In genomic region chr9:32503995-32504451, GRCm38 (mm10) we compare ENCODE assay signal across 9 mouse cellular contexts. TPM values are rescaled to one million over a fixed set of nuclear protein-coding genes. Genes with fewer than 3 reads are reported as not detected.
DNase-seq lines count a peak whose midpoint lies in the region; ATAC-seq and TF ChIP-seq lines count a peak whose summit lies in the region.
"Had no signal": no experiment of that assay in that cellular context is flagged by ENCODE, and none has a peak within 500 bp of the region (broad histone marks: within the 10 kb centered on the region; RNA-seq: fewer than 3 reads in every experiment).

No protein-coding gene starts in this region.

- no peaks in the 10 kb centered on the region for H3K27me3 ChIP-seq in lung, embryonic 14.5 days (ENCODE audit: insufficient read depth, low read length)
- H3K27me3 ChIP-seq in liver, postnatal 0 days (ENCODE audit: insufficient read depth, low read length): no peaks in the 10 kb centered on the region
- H3K27me3 ChIP-seq: Patski had no signal

- no peak for TF ChIP-seq CTCF in lung, embryonic 14.5 days (IDR thresholded peaks at IDR 0.05; ENCODE audit: low read depth)
- TF ChIP-seq CTCF in liver, postnatal 0 days (IDR thresholded peaks at IDR 0.05; ENCODE audit: low read depth): no peak

- ATAC-seq in lung, embryonic 14.5 days (ENCODE audit: insufficient read depth): peak; percentile 32; the same call in 1 of the 2 replicates
- peak; percentile 55 for ATAC-seq in inflammation-experienced regulatory T-cells, adult 6 months
- peak; percentile 53 for ATAC-seq in liver, postnatal 0 days
- ATAC-seq: Patski had no signal

- no peaks in the 10 kb centered on the region for H3K36me3 ChIP-seq in lung, embryonic 14.5 days (ENCODE audit: insufficient read depth)
- no peaks in the 10 kb centered on the region for H3K36me3 ChIP-seq in liver, postnatal 0 days (replicated peaks; ENCODE audit: insufficient read depth, low read length)

- no peaks in the 10 kb centered on the region for H3K9me3 ChIP-seq in lung, embryonic 14.5 days (ENCODE audit: low read depth, low read length)
- no peaks in the 10 kb centered on the region for H3K9me3 ChIP-seq in liver, postnatal 0 days (ENCODE audit: low read length)

- H3K9ac ChIP-seq in lung, embryonic 14.5 days: no peak overlapping the region; the same call in 1 of the 2 replicates
- no peak overlapping the region for H3K9ac ChIP-seq in liver, postnatal 0 days (replicated peaks)

- H3K4me2 ChIP-seq in lung, embryonic 14.5 days: no peak overlapping the region
- no peak overlapping the region for H3K4me2 ChIP-seq in liver, postnatal 0 days (ENCODE audit: low read depth, low read length)

- WGBS in lung, embryonic 14.5 days: 38% methylated on average over 11 of the region's 11 CpGs
- WGBS in liver, postnatal 0 days (ENCODE audit: insufficient replicate concordance): 46% methylated on average over 11 of the region's 11 CpGs

- H3K27ac ChIP-seq in lung, embryonic 14.5 days (ENCODE audit: low read depth): peak overlapping the region; percentile 58; the same call in 1 of the 2 replicates
- H3K27ac ChIP-seq in liver, postnatal 0 days (ENCODE audit: low read depth): peak overlapping the region; percentile 63

- H3K4me1 ChIP-seq in lung, embryonic 14.5 days (ENCODE audit: insufficient read depth): peaks cover 23% of the 10 kb centered on the region
- peaks cover 52% of the 10 kb centered on the region for H3K4me1 ChIP-seq in liver, postnatal 0 days (ENCODE audit: insufficient read depth)

- no peak overlapping the region for H3K4me3 ChIP-seq in lung, embryonic 14.5 days (ENCODE audit: low read depth, low read length)
- no peak overlapping the region for H3K4me3 ChIP-seq in liver, postnatal 0 days (ENCODE audit: low read depth, low read length)

- peak; percentile 56 for DNase-seq in lung, embryonic 14.5 days
- no peak for DNase-seq in lung, postnatal 14 days
- peak; percentile 59 for DNase-seq in adrenal gland, postnatal 14 days
- no peak for DNase-seq in liver, postnatal 0 days
- no peak for DNase-seq in cerebellum, postnatal 36 days
- no peak for DNase-seq in left cerebral cortex, adult 8-10 months (ENCODE audit: low spot score in 2 of 2)
- no peak for DNase-seq in adipocyte (ENCODE audit: low spot score)

- peak; percentile 72 for TF ChIP-seq EP300 in liver, postnatal 0 days (IDR thresholded peaks at IDR 0.05; ENCODE audit: low read depth)

RNA-seq across cellular contexts. Expression of gene Fli1, which starts 38.6 kb away (rescaled TPM):
- 35.7 and 37.8 TPM in 2 replicates for polyA plus RNA-seq in lung, embryonic 14.5 days (2014; fragmentation: Nextera tagmentation; extraction: Ambion mirVana)
- 23.6 and 41.0 TPM in 2 replicates for total RNA-seq in adrenal gland, postnatal 14 days (2021)
- 100 to 1,000 TPM; 101 to 137 (median 110) TPM for polyA plus RNA-seq in inflammation-experienced regulatory T-cells, adult 6 months (2017; shearing (Covaris generic))
- 9.4 and 11.5 TPM in 2 replicates for polyA plus RNA-seq in liver, postnatal 0 days (2015; fragmentation: Nextera tagmentation; extraction: Ambion mirVana)
- 1 to 10 TPM; 4.2 to 7.7 (median 6.6) TPM for total RNA-seq in left cerebral cortex, adult 8-10 months (2022)

Comparison
In these comparisons a context has a peak if more than half of its experiments do, and no peak if none do; other contexts are left out.
1. DNase-seq: peak in lung, embryonic 14.5 days (single experiment) and adrenal gland, postnatal 14 days (single experiment); none in lung, postnatal 14 days (single experiment), liver, postnatal 0 days (single experiment), cerebellum, postnatal 36 days (0 of 2), left cerebral cortex, adult 8-10 months (0 of 2) and adipocyte (single experiment).
2. Peak in every context shown above with its lines, with median percentiles within 50 percentile points of each other: ATAC-seq.